Mouse (Mus musculus) natural killer cell, adult 2 months (primary cell): ENCODE data around the gene Pold1.
A peak's percentile ranks its signal among the peaks of the same experiment; 100 is the strongest.

Source experiments
- DNase-seq, 2 experiments: peaks; one replicate each; pipeline ENCODE4 v3.0.0; 2022; ENCODE audit warnings: low spot score in 2 of 2

Pold1 gene

DNA sequence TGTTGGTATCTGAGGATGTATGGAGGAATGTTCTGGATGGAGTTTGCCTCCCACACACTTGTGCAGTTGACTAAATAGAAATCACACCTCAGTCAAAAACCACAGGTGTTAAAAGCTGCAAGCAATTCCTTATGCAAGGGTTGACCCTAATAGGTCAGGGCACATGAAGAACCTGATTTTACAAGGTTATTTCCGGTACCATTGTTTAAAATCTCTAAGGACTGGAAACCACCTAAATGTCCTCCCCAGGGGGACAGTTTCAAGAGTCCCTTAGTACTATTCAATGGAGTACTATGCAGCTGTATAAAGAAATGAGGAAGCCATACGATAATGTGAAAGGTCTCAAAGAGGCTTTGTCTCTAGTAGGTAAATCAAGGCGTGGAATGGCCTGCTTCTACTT is 2.4 kb downstream of the Pold1 start:
- no peak for DNase-seq

DNA sequence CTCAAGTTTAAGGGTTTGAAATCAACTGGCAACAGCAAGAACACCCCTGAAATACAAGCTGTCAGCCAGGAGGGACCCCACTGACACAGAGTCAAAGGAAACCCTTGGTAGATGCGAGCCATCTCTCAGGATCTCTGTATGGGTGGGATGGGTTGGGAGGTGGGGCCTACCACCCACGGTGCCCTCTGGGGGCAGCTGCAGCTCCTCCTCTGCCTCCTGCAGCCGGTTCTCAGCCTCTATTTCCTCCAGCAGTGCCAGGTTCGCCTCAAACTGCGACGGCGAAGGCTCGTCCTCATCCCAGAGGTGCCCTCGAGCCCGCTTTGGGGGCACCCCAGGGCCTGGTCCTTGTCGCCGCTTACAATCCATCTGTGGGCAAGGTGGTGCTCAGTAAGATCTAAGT is 5.6 kb downstream of the Pold1 start:
- no peak for DNase-seq

DNA sequence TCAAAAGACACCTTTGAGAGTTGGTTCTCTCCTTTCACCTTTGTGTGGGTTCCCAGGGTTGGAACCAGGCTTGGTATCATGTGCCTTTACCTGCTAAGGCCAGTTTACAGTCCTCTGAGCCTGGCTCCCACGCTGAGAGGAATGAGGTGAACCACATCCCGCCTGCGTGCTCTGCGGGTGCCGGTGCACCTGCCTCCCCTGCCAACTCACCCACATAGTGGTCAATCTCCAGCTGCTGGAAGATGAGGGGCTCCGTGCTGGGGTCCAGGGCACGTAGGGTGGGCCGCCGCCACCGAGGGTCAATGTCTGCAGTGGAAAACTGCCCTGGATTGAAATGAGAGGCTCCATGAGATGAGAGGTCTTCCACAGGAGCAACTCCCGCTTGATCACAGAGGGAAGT is 6.1 kb downstream of the Pold1 start:
- DNase-seq: no peak

DNA sequence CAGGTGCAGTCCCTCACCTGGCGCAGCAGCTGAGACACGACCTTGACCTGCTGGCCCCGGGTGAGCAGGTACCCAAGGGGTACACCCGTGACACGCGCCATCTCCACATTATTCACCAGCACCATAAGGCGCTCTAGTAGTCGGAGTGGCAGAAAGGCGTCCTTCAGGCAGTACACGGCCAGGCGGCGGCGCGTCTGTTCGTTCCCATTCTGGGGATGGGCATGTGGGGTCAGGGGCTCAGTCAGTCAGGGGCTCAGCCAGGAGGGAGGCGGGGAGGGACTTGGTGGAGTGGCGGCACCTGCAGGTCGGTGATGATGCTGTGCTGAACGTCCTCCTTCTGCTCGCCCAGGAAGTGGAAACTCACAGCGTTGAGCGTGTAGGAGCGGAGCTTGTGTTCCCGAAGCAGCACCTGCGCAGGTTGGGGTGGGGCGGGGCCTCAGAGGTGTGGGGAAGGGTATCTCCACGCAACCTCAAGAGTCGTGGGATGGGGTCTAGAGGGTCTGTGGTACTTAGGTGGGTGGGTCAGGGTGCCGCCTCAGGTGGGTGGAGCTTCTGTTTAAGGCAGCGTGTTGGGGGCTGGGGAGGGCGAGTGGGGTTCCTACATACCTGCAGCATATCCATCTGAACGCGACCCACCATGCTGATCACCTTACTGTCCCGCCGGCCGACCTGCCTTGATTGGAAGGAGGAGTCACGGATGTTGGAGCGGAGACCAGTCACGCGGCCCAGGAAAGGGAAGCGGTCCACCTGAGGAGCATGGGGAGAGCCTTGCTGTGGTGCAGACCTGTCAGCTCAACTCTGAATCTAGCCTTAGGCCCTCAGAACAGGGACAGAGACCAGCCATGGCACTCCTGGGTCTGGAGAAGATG is 9.7 kb downstream of the Pold1 start:
- no peak for DNase-seq

DNA sequence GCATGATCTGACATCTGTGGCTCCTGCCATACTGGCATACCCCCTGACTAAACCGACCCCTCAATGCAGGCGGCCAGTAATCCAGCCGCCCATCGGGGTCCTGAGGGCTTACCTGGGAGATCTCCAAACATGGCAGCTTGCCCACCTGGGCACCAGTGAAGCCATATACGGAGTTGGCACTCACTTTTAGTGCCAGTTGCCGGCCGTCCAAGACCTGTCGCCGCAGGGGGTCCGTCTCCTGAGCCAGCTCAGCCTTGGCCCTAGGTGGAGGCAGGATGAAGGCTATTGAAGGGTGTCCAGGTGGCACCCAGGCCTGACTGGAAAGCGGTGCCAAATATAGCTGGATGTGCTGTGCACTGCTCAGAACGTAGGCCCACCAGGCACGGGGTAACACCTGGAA is 11.2 kb downstream of the Pold1 start:
- DNase-seq: no peak

DNA sequence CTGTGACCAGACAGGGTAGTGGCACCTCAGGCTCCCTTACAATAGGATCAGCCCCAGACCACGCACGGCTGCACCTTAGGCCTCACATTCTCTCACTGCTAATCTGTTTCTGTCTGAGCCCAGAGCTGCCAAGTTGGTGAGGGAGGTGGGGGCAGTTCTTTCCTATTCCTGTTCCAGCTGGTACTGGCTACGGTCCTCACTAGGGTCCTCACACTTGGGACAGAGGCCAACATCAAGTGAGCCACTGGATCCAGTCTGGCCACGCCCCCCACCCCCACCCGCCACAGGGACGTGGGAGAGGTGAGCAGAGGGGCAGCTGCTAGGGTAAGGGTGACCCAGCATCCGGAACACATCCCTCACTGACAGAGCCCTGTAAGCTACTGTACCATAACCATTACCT is 11.6 kb downstream of the Pold1 start:
- no peak for DNase-seq

DNA sequence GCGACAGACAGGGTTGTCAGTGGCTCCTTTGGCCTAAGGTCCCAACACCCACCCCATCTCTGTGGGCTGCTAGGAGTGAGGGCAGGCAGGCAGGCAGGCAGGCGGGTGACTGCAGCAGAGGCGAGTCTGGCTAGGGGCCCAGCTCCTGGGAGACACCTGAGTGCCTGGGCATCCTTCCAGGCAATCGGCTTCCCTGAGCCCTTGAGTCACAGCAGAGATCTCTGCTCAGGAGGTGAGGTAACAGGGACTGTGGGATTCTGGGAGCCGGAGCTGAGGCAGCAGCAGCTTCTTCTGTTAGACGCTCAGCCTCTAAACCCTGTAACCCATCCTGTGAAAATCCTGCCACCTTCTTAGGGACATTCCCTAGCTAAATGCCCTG is 12.1 kb downstream of the Pold1 start:
- no peak for DNase-seq

DNA sequence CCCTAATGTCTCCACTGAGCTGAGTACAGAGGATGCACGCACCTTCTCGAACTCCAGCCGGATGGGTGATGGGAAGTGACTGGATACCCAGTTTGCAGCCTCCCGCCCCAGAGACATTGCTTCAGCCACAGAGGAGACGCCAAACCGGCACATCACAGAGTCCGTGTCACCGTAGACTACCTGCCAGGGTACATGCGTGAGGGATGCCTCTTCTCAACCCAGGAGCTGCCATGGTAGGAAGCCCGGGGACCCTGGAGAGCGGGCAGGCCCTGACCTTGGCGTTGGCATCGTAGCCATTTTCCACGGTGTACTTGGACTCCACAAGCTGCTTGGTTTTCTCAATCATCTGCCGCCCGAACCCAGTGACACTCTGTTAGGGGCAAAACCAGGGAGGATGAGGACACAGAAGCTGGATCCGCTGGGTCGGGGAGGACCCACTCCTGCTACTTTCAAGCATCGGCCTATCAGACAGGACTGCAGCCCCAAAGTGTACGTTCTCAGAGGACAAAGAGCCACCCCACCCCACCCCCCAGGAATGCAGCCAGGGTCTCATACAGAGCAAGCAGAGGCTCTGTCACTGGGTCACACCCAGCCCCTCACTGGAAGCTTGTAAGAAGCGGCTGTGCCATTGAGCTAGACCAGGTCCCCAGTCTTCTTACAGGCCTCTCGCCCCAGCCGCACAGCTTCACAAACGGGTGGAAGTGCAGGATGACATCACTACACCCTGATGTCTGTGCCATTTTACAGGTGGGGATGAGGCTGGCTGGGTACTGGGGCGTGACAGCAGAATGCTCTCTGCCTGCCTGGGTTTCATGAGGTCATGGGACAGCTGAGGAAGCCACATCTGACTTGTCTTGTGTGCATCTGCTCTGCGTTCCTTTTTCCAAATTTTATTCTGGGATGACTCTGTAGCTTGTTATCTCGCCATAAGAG is 12.7 kb downstream of the Pold1 start:
- peak in 1 of 2 experiments; percentile 56 for DNase-seq

DNA sequence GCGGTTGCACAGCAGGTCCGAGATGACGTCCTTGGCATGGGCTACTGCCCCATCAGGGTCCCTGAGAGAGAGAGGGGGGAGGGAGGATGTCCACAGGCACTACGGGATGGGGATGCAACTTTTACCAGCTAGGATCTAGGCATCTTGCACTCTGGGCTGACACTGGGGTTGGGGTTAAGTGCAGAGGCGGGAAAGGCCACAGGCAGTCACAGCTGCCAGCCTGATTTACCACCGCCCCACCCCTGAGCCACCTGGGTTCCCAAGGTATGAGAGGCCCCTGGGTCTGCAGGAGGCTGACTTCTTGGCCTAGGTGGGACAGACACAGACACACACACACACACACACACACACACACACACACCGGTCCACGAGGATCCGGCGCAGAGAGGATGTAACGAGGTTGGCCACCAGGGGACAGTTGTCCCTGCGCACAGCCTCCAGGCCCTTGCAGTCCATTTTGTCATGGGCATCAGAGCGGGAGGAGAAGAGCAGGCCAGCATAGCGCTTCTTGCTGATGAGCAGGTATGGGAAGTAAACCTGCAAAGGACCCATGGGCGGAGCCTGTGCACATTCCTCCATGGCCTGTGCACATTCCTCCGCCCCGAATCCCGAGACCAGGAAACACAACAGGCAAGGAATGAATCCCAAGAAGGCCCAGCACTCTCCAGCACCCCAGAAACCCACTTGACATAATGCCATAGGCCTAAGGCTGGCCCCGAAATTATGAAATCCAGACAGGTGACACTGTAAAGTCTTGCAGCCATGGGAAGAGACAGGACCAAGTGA is 13.8 kb downstream of the Pold1 start:
- no peak for DNase-seq

DNA sequence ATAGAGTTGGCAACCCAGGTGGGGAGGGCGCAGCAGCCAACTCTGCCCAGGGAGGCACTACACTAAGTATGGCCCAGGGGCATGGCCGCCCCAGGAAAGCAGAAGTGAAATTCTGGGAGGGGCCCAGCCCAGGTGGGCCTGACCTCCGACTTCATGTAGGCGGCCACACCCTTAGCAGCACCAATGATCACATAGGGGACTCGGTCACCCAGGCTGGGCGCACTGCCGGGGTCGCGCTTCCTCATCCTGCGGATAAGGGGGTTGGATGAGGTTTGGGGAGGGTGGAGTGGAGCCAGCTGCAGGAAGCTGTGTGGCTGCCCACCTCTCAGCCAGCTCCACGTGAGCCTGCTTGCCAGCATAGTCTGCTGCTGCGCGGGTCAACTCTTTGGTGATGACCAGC is 14.4 kb downstream of the Pold1 start:
- DNase-seq: peak in 1 of 2 experiments; percentile 86

DNA sequence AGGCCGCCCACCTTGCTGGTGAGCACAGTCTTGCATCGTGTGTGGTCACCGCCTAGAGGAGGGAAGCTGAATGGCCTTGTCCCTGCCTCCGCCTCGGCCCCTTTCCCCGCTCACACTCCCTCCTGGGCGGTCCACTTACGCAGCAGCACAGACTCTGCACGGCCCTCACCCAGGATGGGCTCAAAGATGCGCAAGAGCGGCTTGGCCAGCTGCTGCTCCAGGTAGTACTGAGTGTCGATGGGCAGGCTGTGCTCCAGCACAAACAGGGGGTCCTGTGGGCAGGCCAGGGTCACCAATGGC is 15.0 kb downstream of the Pold1 start:
- DNase-seq: no peak

DNA sequence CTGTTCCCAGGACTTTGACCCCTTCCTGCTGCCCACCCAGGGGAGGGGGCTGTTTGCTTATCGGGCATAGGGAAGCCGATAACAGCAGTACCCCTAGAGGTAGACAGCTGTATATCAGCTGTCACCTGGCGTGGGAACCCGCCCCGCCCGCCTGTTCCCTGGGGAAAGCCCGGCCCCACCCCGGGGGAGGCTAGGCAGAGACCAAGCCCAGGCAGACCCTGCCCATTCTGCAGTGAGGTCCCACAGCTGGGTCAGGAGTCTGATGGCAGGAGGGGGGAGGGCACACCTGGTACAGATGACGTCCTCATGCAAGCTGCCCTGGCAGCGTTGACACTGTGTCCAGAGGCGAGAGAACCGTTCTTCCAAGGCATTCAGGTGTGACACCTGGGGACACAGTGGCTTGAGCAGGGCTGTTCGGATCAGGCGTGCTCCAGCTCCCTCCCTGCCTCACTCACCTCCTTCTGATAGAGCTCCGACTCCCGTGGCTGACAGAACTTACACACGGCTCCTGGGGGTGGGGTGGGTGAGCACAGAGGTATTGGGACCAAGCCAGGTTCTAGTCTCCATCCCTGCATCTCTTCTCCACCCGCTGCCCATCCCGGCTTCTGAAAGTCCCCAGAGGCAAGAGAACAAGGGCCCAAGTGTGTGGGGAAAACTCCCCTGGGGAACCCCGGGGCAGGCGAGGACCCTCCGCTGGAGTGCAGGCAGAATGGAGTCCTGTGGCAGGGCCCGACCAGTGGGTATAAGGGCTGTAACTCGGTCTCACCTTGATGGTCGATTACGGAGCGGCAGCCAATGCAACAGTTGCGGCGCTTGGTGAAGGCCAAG is 15.5 kb downstream of the Pold1 start:
- no peak for DNase-seq

DNA sequence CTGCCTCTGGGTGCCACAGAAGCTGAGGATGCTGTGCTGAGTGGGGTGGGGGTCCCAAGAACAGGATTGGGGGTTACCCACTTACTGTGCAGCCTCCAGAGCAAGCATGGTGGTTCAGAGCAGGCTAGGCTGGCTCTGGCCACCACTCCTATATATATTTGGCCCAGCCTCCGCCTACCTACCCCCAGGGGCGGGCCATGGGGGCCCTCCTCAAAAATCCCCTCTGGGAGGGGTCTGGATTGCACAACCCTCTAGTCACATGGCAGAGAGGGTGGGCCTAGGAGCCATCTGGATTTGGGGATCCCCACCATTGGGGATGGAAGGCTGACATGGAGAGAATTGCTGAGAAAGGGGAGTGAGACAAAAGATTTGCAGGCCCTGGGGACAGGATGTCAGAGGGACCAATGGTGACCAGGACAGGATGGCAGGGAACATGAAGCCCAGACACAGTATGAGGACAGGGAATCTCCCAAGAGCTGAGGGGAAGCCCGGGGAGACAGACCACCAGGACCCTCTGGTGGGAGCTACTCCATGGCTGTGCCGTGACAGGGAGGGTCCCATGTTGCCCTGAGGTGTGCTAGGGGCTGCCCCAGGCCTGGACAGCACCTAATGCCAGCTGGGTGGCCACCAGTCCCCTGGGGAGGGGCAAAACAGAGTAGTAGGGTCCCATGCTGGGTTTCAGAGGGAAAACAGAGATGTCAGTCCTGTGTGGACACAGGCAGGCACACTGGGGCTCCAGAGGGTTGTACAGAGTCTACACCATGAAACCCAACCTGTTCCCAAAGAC is 16.5 kb downstream of the Pold1 start, which contains the start of gene Spib:
Gene Spib, minus strand, starts transcription at position 126 of the 787 bp plus-strand sequence.
- DNase-seq: no peak

DNA sequence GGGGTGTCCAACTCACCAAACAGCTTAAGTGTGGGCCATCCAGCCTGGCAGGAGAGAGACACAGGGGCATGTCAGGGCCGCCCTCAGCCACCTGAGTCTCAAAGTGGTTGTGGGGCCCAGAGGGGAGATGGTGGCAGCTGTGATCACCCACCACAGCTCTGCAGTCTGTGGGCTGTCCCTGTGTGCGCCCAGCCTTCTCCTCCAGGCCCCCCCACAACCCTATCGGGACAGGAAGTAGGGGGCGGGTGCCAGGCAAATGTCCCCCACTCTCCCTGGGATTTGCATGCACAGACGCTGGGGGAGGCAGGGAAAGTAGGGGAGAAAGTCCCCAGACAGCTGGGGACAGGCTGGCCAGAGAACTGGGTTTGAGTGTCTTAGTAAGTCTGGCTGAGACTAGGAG is 17.4 kb downstream of the Pold1 start:
- no peak for DNase-seq

DNA sequence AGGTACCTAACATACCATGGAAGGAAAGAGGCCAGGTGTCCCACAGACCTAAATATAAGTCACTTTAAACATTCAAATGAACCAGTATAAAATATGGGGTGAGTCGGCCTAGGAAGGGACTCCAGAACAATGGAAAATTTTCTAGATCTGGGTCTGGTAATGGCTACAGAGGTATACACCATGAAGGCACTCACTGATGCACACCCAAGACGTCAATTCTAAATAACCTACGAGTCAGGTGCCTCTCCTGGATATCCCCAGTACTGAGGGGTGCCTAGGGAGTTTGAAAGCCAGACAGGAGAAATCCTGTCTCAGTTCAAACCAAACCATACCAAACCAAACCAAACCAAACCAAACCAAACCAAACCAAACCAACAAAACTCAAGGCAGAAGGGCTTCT is 18.1 kb downstream of the Pold1 start:
- no peak for DNase-seq

DNA sequence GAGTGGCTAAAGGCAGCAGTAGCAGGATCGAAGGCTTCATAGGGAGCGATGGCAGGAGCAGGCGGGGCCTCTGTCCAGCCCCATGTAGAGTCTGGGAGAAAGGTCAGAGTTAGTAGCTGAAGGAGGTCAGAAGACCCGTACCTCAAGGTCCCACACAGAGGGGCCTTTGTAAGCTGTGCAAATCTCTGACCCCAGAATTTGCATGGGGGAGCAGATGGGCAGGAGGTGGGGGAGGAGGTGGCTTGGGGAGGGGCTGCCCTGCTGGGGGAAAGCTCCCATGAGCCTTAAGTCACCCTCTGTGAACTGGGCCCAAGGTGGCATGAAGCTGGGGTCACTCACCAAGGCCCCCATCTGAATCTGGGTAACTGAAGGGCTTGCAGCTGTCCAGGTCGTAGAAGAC is 19.1 kb downstream of the Pold1 start:
- DNase-seq: no peak

DNA sequence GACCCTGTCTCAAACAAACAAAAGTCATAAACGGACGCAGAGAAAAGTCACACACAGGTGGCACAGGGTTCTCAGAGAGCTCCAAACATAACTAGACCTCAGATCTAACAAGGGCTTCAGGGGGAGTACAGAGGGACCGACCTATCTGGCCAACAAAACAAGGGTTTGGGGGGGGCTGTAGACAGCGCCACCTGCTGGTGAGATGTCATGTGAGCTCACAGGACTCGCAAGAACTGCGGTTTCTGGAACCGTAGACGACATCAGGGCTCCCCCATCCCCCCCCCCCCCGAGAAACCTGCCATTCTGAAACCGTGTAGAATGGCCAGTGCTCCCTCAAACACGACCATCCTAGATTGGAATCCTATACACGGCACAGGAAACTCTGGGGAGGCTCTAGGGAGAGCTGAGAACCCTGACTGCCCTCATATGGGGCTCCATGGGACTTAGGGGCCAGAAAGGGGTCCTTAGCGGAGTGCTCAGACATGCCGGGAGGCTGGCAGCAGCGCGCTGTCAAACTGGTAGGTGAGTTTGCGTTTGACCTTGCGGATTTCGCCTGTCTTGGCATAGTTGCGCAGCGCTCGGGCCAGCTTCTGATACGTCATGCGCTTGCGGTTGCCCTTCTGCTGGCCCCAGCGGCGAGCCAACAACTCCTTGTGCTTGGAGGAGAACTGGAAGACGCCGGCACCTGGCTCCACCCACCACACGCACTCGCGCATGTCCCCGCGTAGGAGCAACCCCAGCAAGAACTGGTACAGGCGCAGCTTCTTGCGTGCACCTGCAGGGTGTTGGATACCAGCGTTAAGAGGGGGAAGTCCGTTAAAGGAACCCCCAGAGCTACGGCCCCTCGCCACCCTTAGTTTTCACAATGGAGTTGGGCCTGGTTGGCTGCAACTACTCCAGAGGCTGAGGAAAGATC is 20.9 kb downstream of the Pold1 start:
- peak; percentile 74 to 88 for DNase-seq

DNA sequence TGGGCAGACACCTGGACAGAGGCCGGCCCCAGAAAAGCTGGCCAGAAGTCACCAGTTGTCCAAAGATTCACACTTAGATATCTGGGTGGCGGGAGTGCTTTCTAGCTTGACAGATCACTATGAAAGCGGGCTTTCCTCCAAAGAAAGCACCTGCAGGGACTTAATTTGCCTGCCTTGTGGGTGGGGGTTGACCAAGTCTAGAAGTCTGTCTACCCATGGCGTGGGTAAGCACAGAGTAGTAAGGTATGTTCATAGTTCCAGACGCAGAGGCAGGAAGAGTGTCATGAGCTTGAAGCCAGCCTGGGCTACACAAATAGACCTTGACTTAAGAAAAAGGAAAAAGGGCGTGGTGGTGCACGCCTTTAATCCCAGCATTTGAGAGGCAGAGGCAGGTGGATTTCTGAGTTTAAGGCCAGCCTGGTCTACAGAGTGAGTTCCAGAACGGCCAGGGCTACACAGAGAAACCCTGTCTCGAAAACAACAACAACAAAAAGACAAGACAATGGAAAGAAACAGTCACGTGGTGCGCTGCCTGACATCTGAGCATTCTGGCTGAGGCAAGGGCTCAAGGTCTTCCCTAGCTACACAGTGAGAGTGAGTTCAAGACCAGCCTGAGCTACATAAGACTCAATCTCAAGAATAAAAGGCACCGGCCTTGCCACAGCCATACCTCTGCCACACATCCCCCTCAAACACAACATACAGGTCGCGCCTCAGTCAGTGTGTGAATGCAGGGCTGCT is 22.1 kb downstream of the Pold1 start:
- DNase-seq: no peak
